Mouse (Mus musculus) myocyte (in vitro differentiated cells): ENCODE measurements at regions not wholly inside any gene's neighbourhood (a gene's known extent, or its start where the extent isn't known, plus 50 kb on each side); places are given as distances from the start of the nearest gene placed in this dataset.

Experiments used
- H3K27me3 ChIP-seq: one replicate; pipeline ENCODE4 v1.6.1; 2011; ENCODE audit not compliant: control insufficient read depth, insufficient read depth, insufficient read length
- H3K36me3 ChIP-seq: one replicate; pipeline ENCODE4 v1.6.1; 2011; ENCODE audit not compliant: control insufficient read depth, insufficient read depth
- H3K4me2 ChIP-seq: one replicate; pipeline ENCODE4 v1.6.1; 2011; ENCODE audit warnings: low read depth, control low read depth
- H3K4me3 ChIP-seq: one replicate; pipeline ENCODE4 v1.5.1; 2011; ENCODE audit warnings: mild to moderate bottlenecking, control low read depth, moderate library complexity
- H3K79me2 ChIP-seq: one replicate; pipeline ENCODE4 v1.6.1; 2011; ENCODE audit not compliant: control insufficient read depth, insufficient read depth
- H3ac ChIP-seq: one replicate; pipeline ENCODE4 v1.6.1; 2011; ENCODE audit not compliant: control insufficient read depth, insufficient read length
- CEBPB ChIP-seq: IDR thresholded peaks from 2 replicates; pipeline ENCODE4 v1.6.1; 2011; ENCODE audit warnings: mild to moderate bottlenecking, moderate library complexity; ENCODE audit not compliant: poor library complexity, insufficient read depth, severe bottlenecking
- E2F4 ChIP-seq: IDR thresholded peaks from one replicate; pipeline ENCODE4 v1.6.1; 2011; ENCODE audit warnings: mild to moderate bottlenecking, control low read depth, moderate library complexity; ENCODE audit not compliant: insufficient read depth
- MAX ChIP-seq: IDR thresholded peaks from one replicate; pipeline ENCODE4 v1.6.1; 2011; ENCODE audit warnings: low read depth, mild to moderate bottlenecking, control low read depth
- MYOD1 ChIP-seq, 3 experiments: IDR thresholded peaks; one replicate each; pipeline ENCODE4 v1.6.1; 2011; ENCODE audit warnings: control low read depth in 2 of 3, low read depth in 2 of 3, mild to moderate bottlenecking in 2 of 3, moderate library complexity in 1 of 3; ENCODE audit not compliant: insufficient read length in 2 of 3, control insufficient read depth in 1 of 3
- MYOG ChIP-seq, 3 experiments: IDR thresholded peaks; one replicate each; pipeline ENCODE4 v1.6.1; 2011; ENCODE audit warnings: control low read depth in 2 of 3, low read depth in 2 of 3, mild to moderate bottlenecking in 2 of 3; ENCODE audit not compliant: insufficient read length in 2 of 3, control insufficient read depth in 1 of 3, insufficient read depth in 1 of 3
- POLR2A ChIP-seq: IDR thresholded peaks from one replicate; pipeline ENCODE4 v1.6.1; 2011; ENCODE audit warnings: low read depth, mild to moderate bottlenecking, control low read depth, moderate library complexity; ENCODE audit not compliant: insufficient read length
- POLR2AphosphoS2 ChIP-seq: IDR thresholded peaks from one replicate; pipeline ENCODE4 v1.6.1; 2011; ENCODE audit warnings: low read depth, control low read depth; ENCODE audit not compliant: insufficient read length
- REST ChIP-seq: IDR thresholded peaks from one replicate; pipeline ENCODE4 v1.6.1; 2011; ENCODE audit warnings: mild to moderate bottlenecking, control low read depth, moderate library complexity; ENCODE audit not compliant: insufficient read depth, insufficient read length
- SRF ChIP-seq: IDR thresholded peaks from one replicate; pipeline ENCODE4 v1.6.1; 2011; ENCODE audit warnings: low read depth; ENCODE audit not compliant: control insufficient read depth, insufficient read length
- TCF12 ChIP-seq: IDR thresholded peaks from one replicate; pipeline ENCODE4 v1.6.1; 2011; ENCODE audit warnings: mild to moderate bottlenecking, control low read depth; ENCODE audit not compliant: poor library complexity, insufficient read depth, severe bottlenecking
- TCF3 ChIP-seq: IDR thresholded peaks from one replicate; pipeline ENCODE4 v1.6.1; 2011; ENCODE audit warnings: low read depth, control low read depth; ENCODE audit not compliant: insufficient read length
- USF1 ChIP-seq: IDR thresholded peaks from one replicate; pipeline ENCODE4 v1.6.1; 2011; ENCODE audit warnings: low read depth, mild to moderate bottlenecking, control low read depth, moderate library complexity

- no peak overlapping the region for H3K4me3 ChIP-seq
- no peaks in the 10 kb centered on the region for H3K36me3 ChIP-seq
- no peaks in the 10 kb centered on the region for H3K79me2 ChIP-seq
- H3ac ChIP-seq: no peak overlapping the region
- H3K4me2 ChIP-seq: no peak overlapping the region
- no peaks in the 10 kb centered on the region for H3K27me3 ChIP-seq
- TF ChIP-seq TCF12 (no peak), E2F4 (no peak), USF1 (no peak), CEBPB (no peak), REST (no peak), MYOD1 (IDR thresholded peaks at IDR 0.05; ENCODE audit: control insufficient read depth in 1 of 3, insufficient read length in 2 of 3, low read depth in 2 of 3) (no peak), POLR2AphosphoS2 (no peak), TCF3 (no peak), POLR2A (no peak), MAX (no peak), MYOG (IDR thresholded peaks at IDR 0.05; ENCODE audit: control insufficient read depth in 1 of 3, insufficient read depth in 1 of 3, insufficient read length in 2 of 3, low read depth in 2 of 3) (no peak), SRF (no peak)
Observed at GRCm38 (mm10) chr3:20892916-20893430, 526.0 kb upstream of the Agtr1b start.

DNA sequence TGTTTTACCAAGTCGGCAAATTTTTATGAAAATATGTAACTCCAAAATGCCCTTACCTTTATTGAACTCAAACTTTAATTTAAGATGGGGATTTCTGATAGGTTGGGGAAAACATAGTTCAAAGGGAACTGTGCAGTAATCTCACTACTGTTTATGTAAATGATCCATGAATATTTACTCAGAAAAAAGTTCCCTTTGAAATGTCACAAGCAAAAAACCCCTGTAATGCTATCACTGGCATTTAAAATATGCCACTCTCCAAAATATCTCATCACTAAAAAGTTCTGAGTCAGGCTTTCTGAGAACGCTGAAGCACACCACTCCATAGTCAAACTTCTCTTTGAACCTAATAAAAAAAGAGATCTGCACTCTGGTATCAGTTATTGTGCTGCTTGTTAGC, 497.3 kb upstream of the Agtr1b start:
- H3ac ChIP-seq: no peak overlapping the region
- no peaks in the 10 kb centered on the region for H3K27me3 ChIP-seq
- H3K36me3 ChIP-seq: no peaks in the 10 kb centered on the region
- no peak overlapping the region for H3K4me3 ChIP-seq
- TF ChIP-seq USF1 (no peak), MAX (no peak), E2F4 (no peak), REST (no peak), MYOD1 (IDR thresholded peaks at IDR 0.05; ENCODE audit: control insufficient read depth in 1 of 3, insufficient read length in 2 of 3, low read depth in 2 of 3) (no peak), CEBPB (no peak), MYOG (IDR thresholded peaks at IDR 0.05; ENCODE audit: control insufficient read depth in 1 of 3, insufficient read depth in 1 of 3, insufficient read length in 2 of 3, low read depth in 2 of 3) (no peak), TCF3 (no peak), POLR2A (no peak), TCF12 (no peak), POLR2AphosphoS2 (no peak), SRF (no peak)
- H3K79me2 ChIP-seq: no peaks in the 10 kb centered on the region
- H3K4me2 ChIP-seq: no peak overlapping the region

GRCm38 (mm10) chr3:20831038-20831437, 464.1 kb upstream of the Agtr1b start:
- Histone ChIP-seq H3K4me2 (no peak overlapping the region), H3K27me3 (no peaks in the 10 kb centered on the region), H3K4me3 (no peak overlapping the region), H3K36me3 (no peaks in the 10 kb centered on the region), H3ac (no peak overlapping the region), H3K79me2 (no peaks in the 10 kb centered on the region)
- TF ChIP-seq POLR2AphosphoS2 (no peak), MYOG (IDR thresholded peaks at IDR 0.05; ENCODE audit: control insufficient read depth in 1 of 3, insufficient read depth in 1 of 3, insufficient read length in 2 of 3, low read depth in 2 of 3) (no peak), MYOD1 (IDR thresholded peaks at IDR 0.05; ENCODE audit: control insufficient read depth in 1 of 3, insufficient read length in 2 of 3, low read depth in 2 of 3) (no peak), USF1 (no peak), REST (no peak), CEBPB (no peak), SRF (no peak), MAX (no peak), POLR2A (no peak), TCF12 (no peak), TCF3 (no peak), E2F4 (no peak)

DNA sequence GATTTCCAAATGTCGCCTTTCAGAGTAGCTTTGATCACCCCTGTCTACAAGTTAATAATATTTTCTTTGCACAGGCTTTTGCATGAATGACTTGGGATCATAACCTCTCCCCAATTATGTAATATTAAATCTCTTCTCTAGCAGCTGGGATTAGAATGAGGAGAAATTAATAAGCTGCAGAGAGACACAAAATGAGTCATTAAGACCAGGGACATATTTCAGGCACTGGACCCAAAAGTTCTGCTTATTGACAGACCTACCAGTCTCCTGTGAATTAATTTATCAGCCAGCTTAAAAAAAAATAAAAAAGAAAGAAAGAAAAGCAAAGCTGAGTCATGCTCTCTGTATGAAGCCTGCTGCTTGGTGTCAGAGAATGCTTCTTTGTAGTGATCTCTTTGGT, 462.4 kb upstream of the Agtr1b start:
- no peak overlapping the region for H3K4me3 ChIP-seq
- no peak overlapping the region for H3ac ChIP-seq
- H3K79me2 ChIP-seq: no peaks in the 10 kb centered on the region
- H3K27me3 ChIP-seq: no peaks in the 10 kb centered on the region
- H3K4me2 ChIP-seq: no peak overlapping the region
- TF ChIP-seq TCF3 (no peak), MYOG (IDR thresholded peaks at IDR 0.05; ENCODE audit: control insufficient read depth in 1 of 3, insufficient read depth in 1 of 3, insufficient read length in 2 of 3, low read depth in 2 of 3) (no peak), USF1 (no peak), POLR2AphosphoS2 (no peak), MAX (no peak), CEBPB (no peak), SRF (no peak), MYOD1 (IDR thresholded peaks at IDR 0.05; ENCODE audit: control insufficient read depth in 1 of 3, insufficient read length in 2 of 3, low read depth in 2 of 3) (no peak), TCF12 (no peak), REST (no peak), POLR2A (no peak), E2F4 (no peak)
- H3K36me3 ChIP-seq: no peaks in the 10 kb centered on the region

- no peak overlapping the region for H3K4me3 ChIP-seq
- no peak for TF ChIP-seq REST
Observed at GRCm38 (mm10) chr3:20828811-20829210, 461.8 kb upstream of the Agtr1b start.

More at GRCm38 (mm10) chr3:20828811-20829210, 461.8 kb upstream of the Agtr1b start:
- no peaks in the 10 kb centered on the region for H3K36me3 ChIP-seq
- no peak overlapping the region for H3ac ChIP-seq
- H3K79me2 ChIP-seq: no peaks in the 10 kb centered on the region
- no peak overlapping the region for H3K4me2 ChIP-seq
- no peaks in the 10 kb centered on the region for H3K27me3 ChIP-seq
